Mouse (Mus musculus) mouse trophoblast stem cell (cell line): Measurements from ENCODE around the gene Cfap54.

Experiments used
- in situ Hi-C, 2 experiments: fragments of 300-500 bp; cut with MseI, MboI; formaldehyde crosslinking; loops; 2 replicates in 1 of 2; 3 replicates in 1 of 2; pipeline ENCODE4 v1.15.1; 2025

Cfap54 gene

DNA sequence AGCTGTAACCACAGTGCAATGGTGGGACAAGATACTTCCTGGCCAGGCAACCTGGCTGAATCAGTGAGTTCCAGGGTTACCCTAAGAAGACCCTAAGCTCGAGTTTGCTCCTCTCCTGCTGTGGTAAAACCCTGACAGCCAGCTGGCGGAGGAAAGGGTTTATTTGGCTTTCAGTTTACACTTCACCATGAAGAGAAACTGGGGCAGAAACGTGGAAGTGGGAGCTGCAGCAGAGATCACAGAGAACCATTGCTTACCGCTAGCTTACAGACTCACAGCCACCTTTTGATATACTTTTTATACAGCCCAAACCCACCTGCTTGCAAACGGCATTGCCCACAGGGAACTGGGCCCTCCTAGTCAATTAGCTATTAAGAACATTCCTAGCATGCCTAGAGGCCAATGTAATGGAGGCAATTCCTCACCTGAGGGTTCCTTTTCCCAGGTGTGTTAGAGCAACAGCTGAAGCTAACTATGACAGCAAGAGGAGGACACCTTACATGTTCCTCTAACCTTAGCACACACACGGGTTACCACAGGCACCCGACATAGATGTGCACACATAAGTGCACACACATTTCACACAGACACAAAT lies 16.9 kb upstream of the Cfap54 start:
- in situ Hi-C loops: no loop called here

DNA sequence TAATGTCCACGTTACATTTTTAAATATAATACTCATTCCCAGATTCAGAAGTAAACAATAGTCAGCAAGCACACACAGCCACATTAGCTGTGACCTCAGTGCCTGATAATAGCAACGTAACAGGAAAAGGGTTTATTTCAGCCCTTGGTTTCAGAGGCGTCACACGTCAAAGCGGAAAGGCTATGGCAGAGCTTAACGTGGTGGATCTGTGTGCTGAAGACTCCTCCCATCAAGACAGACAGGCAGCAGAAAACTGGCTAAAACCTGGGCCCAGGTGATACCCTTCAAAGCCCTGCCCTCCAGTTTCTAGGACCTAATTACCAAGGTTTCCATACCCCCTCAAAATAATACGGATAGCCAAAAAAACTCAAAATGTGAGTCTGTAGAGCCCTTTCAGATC lies 16.0 kb upstream of the Cfap54 start:
- in situ Hi-C loops: no loop called here

GRCm38 (mm10) chr10:93095827-93096226 lies 14.4 kb upstream of the Cfap54 start:
- in situ Hi-C loops: no loop called here

DNA sequence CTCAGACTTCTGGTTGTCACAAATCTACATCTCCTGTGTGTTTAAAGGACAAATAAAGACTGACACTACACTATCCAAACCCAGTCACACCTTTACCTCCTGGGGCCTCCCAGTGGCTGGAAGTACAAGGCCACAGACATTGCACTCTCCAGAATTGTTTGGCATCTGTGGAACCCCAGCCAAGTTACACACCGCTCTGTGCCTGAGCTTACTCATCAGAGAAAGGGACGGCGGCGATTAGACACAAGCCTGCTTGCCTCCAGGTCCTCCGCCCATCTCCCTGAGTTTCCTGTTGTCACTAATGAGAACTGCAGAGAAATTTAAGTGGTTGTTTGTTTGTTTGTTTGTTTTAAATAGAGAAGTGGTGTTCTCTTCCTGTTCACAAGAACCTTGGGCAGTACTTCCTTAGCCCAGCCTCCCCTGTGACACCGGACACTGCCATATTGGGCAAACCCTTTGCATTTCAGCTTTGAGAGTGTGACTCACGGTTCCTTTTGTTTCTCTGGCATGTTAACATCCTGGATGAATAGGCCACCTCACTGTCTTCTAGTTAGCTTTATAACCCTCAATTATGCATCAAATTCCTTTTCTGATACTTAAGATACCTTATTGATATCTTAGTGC lies 13.7 kb upstream of the Cfap54 start:
- in situ Hi-C loops: no loop called here

DNA sequence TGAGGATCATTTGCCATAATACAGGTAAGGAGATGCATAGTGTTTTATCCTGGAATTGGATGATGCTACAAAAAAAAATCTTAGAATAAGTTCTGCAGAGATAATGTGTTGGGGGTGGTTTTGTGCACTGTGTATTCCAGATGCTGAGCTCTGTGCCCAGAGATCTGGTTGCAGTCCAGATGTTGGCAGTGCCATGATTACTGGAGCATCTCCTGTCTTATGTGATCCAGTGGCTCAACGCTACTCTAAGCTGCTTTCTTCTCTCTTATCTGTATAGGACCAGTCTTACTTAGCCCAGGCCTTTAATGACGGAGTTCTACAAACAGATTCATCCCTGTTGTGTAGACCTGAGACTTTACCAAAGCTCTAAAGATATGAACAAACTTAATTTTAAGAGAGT lies 10.5 kb upstream of the Cfap54 start:
- in situ Hi-C loops: no loop called here

GRCm38 (mm10) chr10:93090241-93090640 lies 8.8 kb upstream of the Cfap54 start:
- in situ Hi-C loops: no loop called here

- in situ Hi-C loops: no loop called here
Observed at GRCm38 (mm10) chr10:93088396-93089048, 7.1 kb upstream of the Cfap54 start.

DNA sequence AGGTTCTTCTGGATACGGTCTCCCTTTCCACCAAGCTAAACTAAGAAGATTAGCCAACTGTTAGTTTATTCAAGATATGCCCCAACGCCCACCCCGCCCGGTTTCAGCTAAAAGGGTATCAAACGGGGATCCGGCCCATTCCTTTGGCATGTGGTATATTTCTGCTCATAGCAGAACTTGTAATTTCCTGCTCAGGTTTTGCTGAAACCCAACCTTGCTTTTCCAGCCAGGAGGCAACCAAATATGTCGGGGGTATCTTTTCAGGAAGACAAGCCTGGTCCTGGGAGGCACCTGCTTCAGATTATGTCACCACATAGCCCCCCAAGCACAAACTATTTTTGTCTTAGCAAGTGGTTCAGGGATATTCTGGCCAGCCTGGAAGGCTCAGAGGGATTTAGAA lies 6.1 kb upstream of the Cfap54 start:
- in situ Hi-C loops: no loop called here

- in situ Hi-C loops: no loop called here
Observed at GRCm38 (mm10) chr10:93083963-93084340, 2.5 kb upstream of the Cfap54 start.

GRCm38 (mm10) chr10:93083198-93083962 lies 2.0 kb upstream of the Cfap54 start:
- in situ Hi-C loops: no loop called here

- in situ Hi-C loops: loop anchor here (10.0 kb wide), 2 partner anchors 205 to 345 kb away; no protein-coding TSS in a partner anchor
Observed at GRCm38 (mm10) chr10:93079486-93079885, 1.9 kb downstream of the Cfap54 start.

GRCm38 (mm10) chr10:93077935-93078479 lies 3.4 kb downstream of the Cfap54 start:
- in situ Hi-C loops: loop anchor here (10.0 kb wide), 2 partner anchors 207 to 347 kb away; no protein-coding TSS in a partner anchor

- in situ Hi-C loops: loop anchor here (10.0 kb wide), 2 partner anchors 208 to 348 kb away; no protein-coding TSS in a partner anchor
Observed at GRCm38 (mm10) chr10:93076376-93076775, 5.0 kb downstream of the Cfap54 start.

- in situ Hi-C loops: loop anchor here (10.0 kb wide), 2 partner anchors 209 to 349 kb away; no protein-coding TSS in a partner anchor
Observed at GRCm38 (mm10) chr10:93075856-93076255, 5.6 kb downstream of the Cfap54 start.

- in situ Hi-C loops: loop anchor here (10.0 to 25.0 kb wide), 3 partner anchors 212 to 490 kb away; no protein-coding TSS in a partner anchor
Observed at GRCm38 (mm10) chr10:93072769-93073168, 8.6 kb downstream of the Cfap54 start.

- in situ Hi-C loops: loop anchor here (10.0 to 25.0 kb wide), 3 partner anchors 213 to 491 kb away; no protein-coding TSS in a partner anchor
Observed at GRCm38 (mm10) chr10:93071753-93072152, 9.7 kb downstream of the Cfap54 start.

- in situ Hi-C loops: loop anchor here (10.0 to 25.0 kb wide), 3 partner anchors 214 to 492 kb away; no protein-coding TSS in a partner anchor
Observed at GRCm38 (mm10) chr10:93070121-93070898, 11.1 kb downstream of the Cfap54 start.

GRCm38 (mm10) chr10:93069721-93070120 lies 11.7 kb downstream of the Cfap54 start:
- in situ Hi-C loops: loop anchor here (10.0 to 25.0 kb wide), 4 partner anchors 215 to 493 kb away; no protein-coding TSS in a partner anchor

GRCm38 (mm10) chr10:93069041-93069679 lies 12.3 kb downstream of the Cfap54 start:
- in situ Hi-C loops: loop anchor here (10.0 to 25.0 kb wide), 2 partner anchors 366 to 493 kb away; no protein-coding TSS in a partner anchor

- in situ Hi-C loops: loop anchor here (10.0 to 25.0 kb wide), 2 partner anchors 370 to 497 kb away; no protein-coding TSS in a partner anchor
Observed at GRCm38 (mm10) chr10:93064973-93065372, 16.4 kb downstream of the Cfap54 start.
